Mouse (Mus musculus) cerebellum, postnatal 4 days (tissue): ENCODE results near the gene Rbm45.

Source experiments
- DNase-seq, 2 experiments: peaks; one replicate each; pipeline ENCODE4 v3.0.0; 2022; ENCODE audit warnings: low spot score in 2 of 2, mixed read lengths in 1 of 2

Rbm45 gene

GRCm38 (mm10) chr2:76386531-76386930, 16.7 kb downstream of the Rbm45 start:
- DNase-seq = no peak

- no peak for DNase-seq
Measured at GRCm38 (mm10) chr2:76400178-76400577, 30.4 kb downstream of the Rbm45 start.

- no peak for DNase-seq
Measured at GRCm38 (mm10) chr2:76405596-76406150, 35.9 kb downstream of the Rbm45 start.

GRCm38 (mm10) chr2:76406151-76406936, 36.6 kb downstream of the Rbm45 start, which contains the start of gene Osbpl6:
Gene Osbpl6 (plus strand): TSS chr2:76406508.
- peak; percentile 37 to 71 for DNase-seq

- peak; percentile 39 to 61 for DNase-seq
Measured at GRCm38 (mm10) chr2:76406937-76407441, 37.2 kb downstream of the Rbm45 start.

GRCm38 (mm10) chr2:76409526-76409925, 39.7 kb downstream of the Rbm45 start:
- no peak for DNase-seq

- no peak for DNase-seq
Measured at GRCm38 (mm10) chr2:76409986-76410385, 40.2 kb downstream of the Rbm45 start.

GRCm38 (mm10) chr2:76412924-76413323, 43.1 kb downstream of the Rbm45 start:
- no peak for DNase-seq

GRCm38 (mm10) chr2:76417446-76418141, 47.8 kb downstream of the Rbm45 start:
- DNase-seq = no peak

- no peak for DNase-seq
Measured at GRCm38 (mm10) chr2:76418142-76418518, 48.3 kb downstream of the Rbm45 start.

GRCm38 (mm10) chr2:76421411-76421924, 51.7 kb downstream of the Rbm45 start:
- DNase-seq = no peak

GRCm38 (mm10) chr2:76426816-76427215, 57.0 kb downstream of the Rbm45 start:
- DNase-seq = no peak

- no peak for DNase-seq
Measured at GRCm38 (mm10) chr2:76429318-76429717, 59.5 kb downstream of the Rbm45 start.

- no peak for DNase-seq
Measured at GRCm38 (mm10) chr2:76429855-76430254, 60.1 kb downstream of the Rbm45 start.

GRCm38 (mm10) chr2:76430539-76430938, 60.8 kb downstream of the Rbm45 start:
- no peak for DNase-seq
